Mouse (Mus musculus) B cell, adult 2 months (primary cell): Measurements from ENCODE around the gene Ddr2.
"Not testable (repeated sequence)": the region's sequence is repeated elsewhere in the genome, so short reads cannot be mapped to it uniquely, and the experiment has no call there.

Experiments used
- DNase-seq, 2 experiments: peaks; one replicate each; pipeline ENCODE4 v3.0.0; 2022

The Ddr2 gene

GRCm38 (mm10) chr1:170034961-170035360, 75.6 kb downstream of the Ddr2 start:
- DNase-seq, result no peak

GRCm38 (mm10) chr1:170031656-170032055, 78.9 kb downstream of the Ddr2 start:
- DNase-seq, result no peak

GRCm38 (mm10) chr1:170014784-170015183, 95.8 kb downstream of the Ddr2 start:
- DNase-seq, result no peak

GRCm38 (mm10) chr1:170010716-170011505, 99.7 kb downstream of the Ddr2 start:
- DNase-seq, result no peak

- DNase-seq, result no peak
Measured at GRCm38 (mm10) chr1:170009296-170009695, 101.3 kb downstream of the Ddr2 start.

- no peak for DNase-seq
Measured at GRCm38 (mm10) chr1:170008432-170009220, 101.9 kb downstream of the Ddr2 start.

GRCm38 (mm10) chr1:170006516-170006915, 104.0 kb downstream of the Ddr2 start:
- DNase-seq, result no peak

- no peak for DNase-seq
Measured at GRCm38 (mm10) chr1:170005297-170005696, 105.3 kb downstream of the Ddr2 start.

- not testable (repeated sequence) for DNase-seq
Measured at GRCm38 (mm10) chr1:169993901-169994300, 116.7 kb downstream of the Ddr2 start.

GRCm38 (mm10) chr1:169986166-169986565, 124.4 kb downstream of the Ddr2 start:
- DNase-seq, result no peak

GRCm38 (mm10) chr1:169977621-169978020, 132.9 kb downstream of the Ddr2 start:
- DNase-seq, result no peak

GRCm38 (mm10) chr1:169971998-169972397, 138.6 kb downstream of the Ddr2 start:
- DNase-seq, result no peak

- DNase-seq, result no peak
Measured at GRCm38 (mm10) chr1:169970936-169971335, 139.6 kb downstream of the Ddr2 start.

GRCm38 (mm10) chr1:169969516-169969886, 141.1 kb downstream of the Ddr2 start:
- no peak for DNase-seq

- peak; percentile 97 to 98 for DNase-seq
Measured at GRCm38 (mm10) chr1:169968792-169969515, 141.6 kb downstream of the Ddr2 start, which contains the start of gene Hsd17b7. Gene Hsd17b7 (minus strand): TSS chr1:169969241.

- no peak for DNase-seq
Measured at GRCm38 (mm10) chr1:169953106-169953505, 157.5 kb downstream of the Ddr2 start.

GRCm38 (mm10) chr1:169952636-169953035, 157.9 kb downstream of the Ddr2 start:
- no peak for DNase-seq

GRCm38 (mm10) chr1:169951561-169951960, 159.0 kb downstream of the Ddr2 start:
- no peak for DNase-seq

GRCm38 (mm10) chr1:169950651-169951050, 159.9 kb downstream of the Ddr2 start:
- DNase-seq, result peak; percentile 27 to 43

GRCm38 (mm10) chr1:169949981-169950380, 160.6 kb downstream of the Ddr2 start:
- DNase-seq, result no peak

GRCm38 (mm10) chr1:169948866-169949265, 161.7 kb downstream of the Ddr2 start:
- DNase-seq, result no peak

GRCm38 (mm10) chr1:169948280-169948679, 162.3 kb downstream of the Ddr2 start:
- no peak for DNase-seq

GRCm38 (mm10) chr1:169947654-169948053, 162.9 kb downstream of the Ddr2 start:
- no peak for DNase-seq
